Mouse (Mus musculus): ENCODE data around the gene Smbd1. TPM values are rescaled to one million over a fixed set of nuclear protein-coding genes. Genes with fewer than 3 reads are reported as not detected.

Gene Smbd1
- 3.9 and 4.8 TPM in 2 replicates for polyA plus RNA-seq (2012; rRNA removed)

GRCm38 (mm10) chr16:32810321-32810720, at the start of gene Smbd1:
Smbd1 (minus strand) TSS chr16:32810477.

DNA sequence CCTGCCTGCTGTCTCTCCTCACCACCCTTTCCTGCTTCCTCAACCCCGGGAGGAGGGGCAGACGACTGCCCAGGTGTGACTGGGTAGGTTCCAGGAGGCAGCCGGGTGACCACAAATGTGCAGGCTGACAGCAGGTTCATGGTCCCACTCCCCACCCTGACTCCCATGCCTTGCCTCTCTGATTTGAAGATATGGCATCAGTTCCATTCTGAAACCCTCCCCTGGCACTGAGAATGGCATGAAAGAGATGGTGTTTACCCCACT, 12.9 kb downstream of the Smbd1 start, which contains the start of gene Muc20:
Muc20 (minus strand) TSS at position 10 of the 264 bp plus-strand sequence.

Other genes with a start within 250 kb of the Smbd1 start
- gene Tfrc, start 201.6 kb downstream of the Smbd1 start, polyA plus RNA-seq (2012; rRNA removed), result 6.8 and 7.8 TPM in 2 replicates
- gene Tnk2, start 166.6 kb downstream of the Smbd1 start, polyA plus RNA-seq (2012; rRNA removed), result 185 and 246 TPM in 2 replicates
- 97.1 and 140 TPM in 2 replicates for gene Muc4, start 74.6 kb downstream of the Smbd1 start, polyA plus RNA-seq (2012; rRNA removed)
- gene Muc20, start 13.0 kb downstream of the Smbd1 start, polyA plus RNA-seq (2012; rRNA removed), result 0.39 and 0.40 TPM in 2 replicates
- gene Fyttd1, start 67.0 kb upstream of the Smbd1 start, polyA plus RNA-seq (2012; rRNA removed), result 5.0 and 5.7 TPM in 2 replicates
- 26.4 and 28.5 TPM in 2 replicates for gene Rubcn, start 67.3 kb upstream of the Smbd1 start, polyA plus RNA-seq (2012; rRNA removed)
- 13.3 and 13.8 TPM in 2 replicates for gene Lrch3, start 103.6 kb upstream of the Smbd1 start, polyA plus RNA-seq (2012; rRNA removed)
- gene Iqcg, start 245.7 kb upstream of the Smbd1 start, polyA plus RNA-seq (2012; rRNA removed), result 0.15 and 0.35 TPM in 2 replicates
- gene Rpl35a, start 246.0 kb upstream of the Smbd1 start, polyA plus RNA-seq (2012; rRNA removed), result 124 and 162 TPM in 2 replicates